Mouse (Mus musculus): Measurements from ENCODE around the gene Slain2. TPM values are rescaled to one million over a fixed set of nuclear protein-coding genes. Genes with fewer than 3 reads are reported as not detected.
A peak's percentile ranks its signal among the peaks of the same experiment; 100 is the strongest.
"Not testable (repeated sequence)": the region's sequence is repeated elsewhere in the genome, so short reads cannot be mapped to it uniquely, and the experiment has no call there.

Gene Slain2
- total RNA-seq, 2 experiments from 2014 or later, result 128 to 131 TPM

DNA sequence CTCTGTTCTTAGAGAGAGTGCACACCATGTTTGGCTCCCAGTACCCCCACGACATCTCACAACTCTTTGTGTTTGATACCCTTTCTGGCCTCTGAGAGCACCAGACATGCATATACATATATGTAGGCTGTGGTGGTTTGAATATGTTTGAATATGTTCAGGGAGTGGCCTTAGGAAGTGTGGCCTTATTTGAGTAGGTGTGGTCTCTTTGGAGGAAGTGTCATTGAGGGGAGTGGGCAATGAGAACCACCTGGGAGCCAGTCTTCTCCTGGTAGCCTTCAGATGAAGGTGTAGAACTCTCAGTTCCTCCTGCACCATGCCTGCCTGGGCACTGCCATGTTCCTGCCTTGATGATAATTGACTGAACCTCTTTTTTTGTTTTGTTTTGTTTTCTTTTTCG lies 25.2 kb downstream of the Slain2 start:
- no peak for DNase-seq
- intact Hi-C loops (cut with DNase I), result no loop called here

GRCm38 (mm10) chr5:72940906-72941432 lies 26.9 kb downstream of the Slain2 start:
- intact Hi-C loops (cut with DNase I), result no loop called here
- DNase-seq, result no peak

DNA sequence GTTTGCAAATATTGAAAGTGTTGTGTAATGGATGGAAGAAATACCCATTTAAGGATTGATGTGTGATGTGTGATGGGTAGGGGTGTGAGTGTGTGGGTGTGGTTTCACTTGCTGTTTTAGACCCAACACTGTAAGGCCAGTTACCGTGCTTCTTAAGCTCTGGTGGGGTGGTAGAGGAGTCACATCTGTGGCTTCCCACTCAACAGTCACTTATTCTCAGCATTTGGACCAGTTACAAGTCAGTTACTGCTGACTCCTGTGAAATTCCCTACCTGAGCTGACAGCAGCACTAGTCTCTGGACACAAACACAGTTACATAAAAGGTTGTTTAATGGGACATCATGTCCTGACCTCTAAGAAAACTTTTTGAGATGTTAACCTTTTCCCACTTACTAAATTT lies 34.0 kb downstream of the Slain2 start:
- no peak for DNase-seq
- intact Hi-C loops (cut with DNase I), result no loop called here

DNA sequence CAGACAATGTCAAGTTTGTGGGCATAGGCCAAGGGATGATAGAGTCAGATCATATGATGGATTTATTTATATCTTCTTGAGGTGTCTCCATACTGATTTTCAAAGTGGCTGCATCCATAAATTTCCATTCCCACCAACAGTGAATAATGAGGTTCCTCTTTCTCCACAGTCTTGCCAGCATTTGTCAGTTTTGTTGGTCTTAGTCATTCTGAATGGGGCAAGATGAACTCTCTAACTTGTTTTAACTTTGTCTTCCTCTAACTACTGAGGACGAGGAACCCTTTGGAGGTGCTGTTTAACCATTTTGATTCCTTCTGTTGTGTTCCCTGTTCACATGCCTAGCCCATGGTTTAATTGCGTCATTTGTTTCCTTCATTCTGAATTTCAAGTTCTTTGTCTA lies 36.1 kb downstream of the Slain2 start:
- intact Hi-C loops (cut with DNase I), result no loop called here

GRCm38 (mm10) chr5:72953996-72954604 lies 40.0 kb downstream of the Slain2 start:
- DNase-seq, result no peak
- intact Hi-C loops (cut with DNase I), result no loop called here

More for the DNA sequence above, 36.1 kb downstream of the Slain2 start:
- no peak for DNase-seq

GRCm38 (mm10) chr5:72957281-72957680 lies 43.2 kb downstream of the Slain2 start:
- DNase-seq, result no peak
- intact Hi-C loops (cut with DNase I), result loop anchor here (5.0 kb wide), 1 partner anchor 65 kb away; no protein-coding TSS in a partner anchor

DNA sequence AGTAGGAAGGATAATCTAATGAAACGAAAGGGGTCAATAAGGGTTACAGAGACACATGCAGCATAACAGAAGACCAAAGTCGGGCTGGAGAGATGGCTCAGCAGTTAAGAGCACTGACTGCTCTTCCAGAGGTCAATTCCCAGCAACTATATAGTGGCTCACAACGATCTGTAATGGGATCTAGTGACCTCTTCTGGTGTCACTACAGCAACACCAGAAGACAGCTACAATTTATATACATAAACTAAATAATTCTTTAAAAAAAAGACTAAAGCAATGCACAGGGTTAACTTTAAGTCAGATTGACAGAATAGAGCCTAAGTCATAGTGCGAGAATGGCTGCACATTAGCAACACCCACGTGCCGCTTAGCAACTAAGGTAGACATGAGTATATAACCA lies 46.0 kb downstream of the Slain2 start:
- DNase-seq, result no peak
- intact Hi-C loops (cut with DNase I), result no loop called here

GRCm38 (mm10) chr5:72965706-72966105 lies 51.6 kb downstream of the Slain2 start:
- DNase-seq, result no peak
- intact Hi-C loops (cut with DNase I), result no loop called here

DNA sequence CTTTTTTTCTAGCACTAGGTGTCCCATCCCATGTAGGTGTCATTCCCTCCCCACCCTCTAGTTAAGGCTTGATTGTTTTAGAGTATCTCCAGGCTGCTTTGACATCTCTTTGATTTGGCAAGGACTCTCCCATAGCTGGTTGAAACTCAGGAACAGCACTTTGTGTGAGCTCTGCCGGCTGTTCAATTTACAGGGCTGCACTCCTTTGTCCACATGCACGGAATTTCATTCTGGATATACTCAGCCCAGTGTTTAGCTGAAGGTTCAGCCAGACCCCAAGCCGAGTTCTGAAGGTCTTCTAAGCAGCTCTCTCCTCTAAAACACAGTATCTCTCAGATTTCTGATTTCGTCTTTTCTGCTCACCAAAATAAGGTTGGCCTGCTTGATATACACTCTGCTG lies 58.3 kb downstream of the Slain2 start:
- intact Hi-C loops (cut with DNase I), result no loop called here
- DNase-seq, result no peak

DNA sequence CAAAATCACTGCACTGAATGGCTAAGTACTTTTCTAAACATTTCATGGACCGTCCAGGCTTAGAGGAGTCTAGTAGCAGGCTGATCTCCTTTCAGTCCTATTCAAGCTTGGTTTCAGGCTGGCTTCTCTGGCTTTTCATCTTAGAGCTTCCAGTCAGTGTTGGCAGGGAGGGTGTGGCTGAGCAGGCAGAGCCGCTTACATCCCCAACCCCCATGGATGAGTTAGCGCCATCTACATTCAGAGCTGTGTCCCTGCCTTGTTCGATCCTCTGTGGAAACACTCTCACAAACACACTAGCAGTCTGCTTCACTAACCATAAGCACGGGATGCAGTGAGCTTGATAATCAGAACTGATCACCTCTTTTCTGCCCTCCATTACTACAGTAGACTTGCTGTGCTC lies 58.8 kb downstream of the Slain2 start:
- intact Hi-C loops (cut with DNase I), result no loop called here

GRCm38 (mm10) chr5:72974602-72975001 lies 60.5 kb downstream of the Slain2 start, which contains the start of gene Gm10135:
Gm10135 (minus strand) TSS chr5:72974702.
- DNase-seq, result no peak
- intact Hi-C loops (cut with DNase I), result no loop called here

More for the DNA sequence above, 58.8 kb downstream of the Slain2 start:
- no peak for DNase-seq

- intact Hi-C loops (cut with DNase I), result no loop called here
- no peak for DNase-seq
These were observed 61.9 kb downstream of the Slain2 start for GRCm38 (mm10) chr5:72975996-72976395.

DNA sequence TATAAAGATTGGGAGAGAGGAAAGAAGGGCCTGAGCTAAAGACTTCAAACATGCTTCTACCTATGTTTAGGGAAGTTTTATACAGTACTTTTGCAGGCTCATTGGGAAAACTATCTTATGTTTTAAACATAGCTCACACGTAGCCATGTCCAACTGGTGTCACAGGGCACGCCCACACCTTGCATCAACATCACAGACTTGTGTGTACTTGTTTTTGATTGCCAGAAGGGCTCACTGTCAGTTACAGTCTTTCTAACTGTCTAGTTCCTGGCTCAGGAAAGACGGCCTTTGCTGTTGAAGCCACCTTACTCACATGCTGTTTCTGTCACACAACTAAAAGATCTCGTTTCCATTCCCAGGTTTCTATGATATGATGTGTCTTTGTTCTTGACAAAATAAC lies 62.4 kb downstream of the Slain2 start:
- intact Hi-C loops (cut with DNase I), result no loop called here
- DNase-seq, result no peak

- intact Hi-C loops (cut with DNase I), result loop anchor here (1.0 to 10.0 kb wide), 4 partner anchors 68 to 398 kb away; no protein-coding TSS in a partner anchor
These were observed 70.0 kb downstream of the Slain2 start for GRCm38 (mm10) chr5:72984091-72984490.

DNA sequence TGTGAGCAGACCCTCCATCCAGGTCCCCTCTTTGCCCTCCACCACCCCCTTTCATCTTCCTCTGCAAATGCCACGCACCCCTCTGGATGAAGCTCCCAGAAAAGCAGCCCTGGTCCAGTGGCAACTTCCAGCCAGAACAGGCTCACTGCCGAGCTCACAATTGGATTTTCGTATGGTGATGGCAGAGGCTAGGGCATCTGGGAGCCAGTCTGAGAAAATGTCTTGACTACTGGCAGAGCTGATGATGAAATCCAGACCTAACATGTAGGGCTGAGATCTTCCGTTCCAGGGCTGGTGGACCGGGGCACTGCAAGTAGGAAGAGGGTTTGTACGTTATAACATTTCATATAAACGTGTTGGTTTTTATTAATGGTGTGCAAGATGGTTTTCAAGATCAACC lies 73.7 kb downstream of the Slain2 start:
- intact Hi-C loops (cut with DNase I), result loop anchor here (10.0 kb wide), 1 partner anchor 317 kb away; no protein-coding TSS in a partner anchor
- no peak for DNase-seq

More at GRCm38 (mm10) chr5:72984091-72984490, 70.0 kb downstream of the Slain2 start:
- peak; percentile 38 to 51 for DNase-seq

- DNase-seq, result no peak
- intact Hi-C loops (cut with DNase I), result loop anchor here (10.0 kb wide), 1 partner anchor 315 kb away; no protein-coding TSS in a partner anchor
These were observed 75.7 kb downstream of the Slain2 start for GRCm38 (mm10) chr5:72989756-72990155.

DNA sequence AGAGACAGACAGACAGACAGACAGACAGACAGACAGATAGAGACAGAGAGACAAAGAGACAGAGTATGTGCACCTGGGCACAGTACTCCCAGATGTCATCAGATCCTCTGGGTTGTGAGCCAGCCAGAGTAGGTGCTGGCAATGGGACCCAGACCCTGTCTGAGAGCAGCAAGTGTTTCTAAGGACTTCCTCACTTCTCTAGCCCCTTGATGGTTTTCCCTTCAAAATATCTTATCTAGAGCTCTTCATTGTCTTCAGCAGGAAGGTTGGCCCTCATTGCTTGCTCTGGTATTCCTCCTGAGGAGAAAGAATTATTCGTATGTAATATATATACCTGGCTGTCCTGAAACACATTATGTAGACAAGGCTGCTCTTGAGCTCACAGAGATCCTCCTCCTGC lies 78.4 kb downstream of the Slain2 start:
- DNase-seq, result no peak
- intact Hi-C loops (cut with DNase I), result no loop called here

GRCm38 (mm10) chr5:72994424-72994823 lies 80.3 kb downstream of the Slain2 start:
- no peak for DNase-seq
- intact Hi-C loops (cut with DNase I), result no loop called here

DNA sequence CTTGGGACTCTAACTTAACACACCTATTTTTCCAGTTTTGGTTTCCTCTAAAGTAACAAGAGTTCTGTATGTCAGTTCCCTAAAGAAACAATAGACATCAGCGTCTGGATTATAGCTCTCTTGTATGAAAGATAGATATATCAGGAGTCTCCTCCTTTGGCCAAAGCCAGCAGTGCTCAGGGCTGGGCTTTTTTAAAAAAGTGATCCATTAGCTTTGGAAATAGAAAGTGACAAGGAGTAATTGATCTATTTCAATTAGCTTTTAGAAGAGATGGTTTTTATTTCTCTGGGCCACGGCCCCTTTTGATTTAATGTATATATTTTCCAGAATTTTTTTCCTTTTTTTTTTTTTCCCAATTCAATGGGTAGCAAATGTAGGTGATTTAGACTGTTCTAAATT lies 80.8 kb downstream of the Slain2 start:
- no peak for DNase-seq

GRCm38 (mm10) chr5:72995379-72995778 lies 81.3 kb downstream of the Slain2 start:
- no peak for DNase-seq
- intact Hi-C loops (cut with DNase I), result no loop called here

More for the DNA sequence above, 80.8 kb downstream of the Slain2 start:
- intact Hi-C loops (cut with DNase I), result no loop called here

DNA sequence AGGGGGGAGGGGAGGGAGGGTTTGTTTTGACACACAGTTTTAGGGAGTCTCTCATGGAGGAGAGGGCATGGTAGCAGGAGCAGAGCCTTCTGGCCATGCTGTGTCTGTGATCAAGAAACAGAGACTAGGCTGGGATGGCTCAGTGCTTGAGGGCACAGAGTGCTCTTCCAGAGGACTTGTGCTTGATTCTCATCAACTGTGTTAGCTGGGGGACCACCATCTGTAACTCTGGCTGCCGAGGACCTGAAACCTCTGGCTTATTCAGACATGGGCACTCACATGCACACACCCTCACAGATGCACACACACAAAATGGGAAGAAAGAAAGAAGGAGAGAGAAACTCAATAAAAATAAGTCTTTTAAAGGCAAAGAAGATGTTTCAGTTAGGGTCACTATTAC lies 84.4 kb downstream of the Slain2 start:
- intact Hi-C loops (cut with DNase I); DNase-seq: not testable (repeated sequence)

GRCm38 (mm10) chr5:73004046-73004445 lies 89.9 kb downstream of the Slain2 start:
- intact Hi-C loops (cut with DNase I), result no loop called here
- DNase-seq, result no peak

Data from heart, postnatal 10 days (tissue).